Mouse (Mus musculus): Measurements from ENCODE around the gene Specc1.
A peak's percentile ranks its signal among the peaks of the same experiment; 100 is the strongest.

DNA sequence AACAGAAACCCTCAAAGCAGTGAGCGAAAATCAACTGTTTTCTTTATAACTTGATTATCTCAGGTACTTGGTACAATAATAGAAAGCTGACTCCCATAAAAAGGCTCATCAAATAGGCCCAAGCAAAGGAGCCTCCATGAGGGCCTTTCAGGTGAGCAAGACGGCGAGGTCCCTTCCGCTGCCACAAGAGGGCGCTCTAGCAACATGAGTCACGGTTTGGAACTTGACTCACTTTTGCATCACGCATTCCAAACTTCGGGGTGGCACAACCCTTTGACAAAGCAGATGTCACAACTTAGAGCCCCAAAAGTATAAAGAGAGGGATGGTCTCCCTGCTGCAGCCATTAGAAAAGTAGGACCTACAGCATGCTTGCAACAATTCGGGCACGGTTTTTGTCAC is 5.9 kb upstream of the Specc1 start:
- TF ChIP-seq POLR2A (IDR thresholded peaks at IDR 0.05; ENCODE audit: control insufficient read depth in 1 of 2, insufficient read depth in 1 of 2, low read depth in 1 of 2, low read length in 2 of 2, poor library complexity in 1 of 2) (no peak), TAL1 (IDR thresholded peaks at IDR 0.05; ENCODE audit: low read length) (no peak), ELF1 (IDR thresholded peaks at IDR 0.05; ENCODE audit: low read depth, low read length) (peak; percentile 30; the same call in 1 of the 2 replicates), MEF2A (IDR thresholded peaks at IDR 0.05; ENCODE audit: extremely low read depth, insufficient replicate concordance, low read depth, low read length, poor library complexity, severe bottlenecking) (no peak), KAT2A (conservative IDR thresholded peaks at IDR 0.05; ENCODE audit: low read depth, low read length) (no peak), HCFC1 (IDR thresholded peaks at IDR 0.05; ENCODE audit: low read depth, low read length) (no peak), POLR2AphosphoS5 (IDR thresholded peaks at IDR 0.05; ENCODE audit: borderline replicate concordance, low read depth, low read length) (no peak), GATA1 (IDR thresholded peaks at IDR 0.05; ENCODE audit: low read depth, low read length) (no peak)
